Mouse (Mus musculus) heart, postnatal 36 days (tissue): ENCODE data around the gene Arhgef2. TPM values are rescaled to one million over a fixed set of nuclear protein-coding genes. Genes with fewer than 3 reads are reported as not detected.
A peak's percentile ranks its signal among the peaks of the same experiment; 100 is the strongest.

Experiments used
- DNase-seq, 2 experiments: peaks; one replicate each; pipeline ENCODE4 v3.0.0; 2021 to 2022
- intact Hi-C: fragments of 180-260 bp; cut with DNase I; formaldehyde crosslinking; loops from one replicate; pipeline ENCODE4 v1.15.1; 2025
- total RNA-seq, 2 experiments: library from RNA; stranded (reverse); gene quantifications; 2 replicates each; pipeline ENCODE4 v1.2.3; 2021

Gene Arhgef2
- total RNA-seq, 2 experiments from 2014 or later: 42.2 to 51.1 TPM

GRCm38 (mm10) chr3:88653516-88654370 is 48.0 kb downstream of the Arhgef2 start:
- no peak for DNase-seq
- intact Hi-C loops: no loop called here

GRCm38 (mm10) chr3:88654621-88655020 is 48.9 kb downstream of the Arhgef2 start:
- DNase-seq: peak in 1 of 2 experiments; percentile 14
- intact Hi-C loops: no loop called here

GRCm38 (mm10) chr3:88655619-88656018 is 49.9 kb downstream of the Arhgef2 start:
- intact Hi-C loops: no loop called here

GRCm38 (mm10) chr3:88658441-88659127 is 52.8 kb downstream of the Arhgef2 start:
- intact Hi-C loops: no loop called here
- no peak for DNase-seq

More at GRCm38 (mm10) chr3:88655619-88656018, 49.9 kb downstream of the Arhgef2 start:
- DNase-seq: no peak

- no peak for DNase-seq
- intact Hi-C loops: no loop called here
These were observed 54.0 kb downstream of the Arhgef2 start for GRCm38 (mm10) chr3:88659798-88660197.

- intact Hi-C loops: no loop called here
- no peak for DNase-seq
These were observed 58.3 kb downstream of the Arhgef2 start for GRCm38 (mm10) chr3:88664095-88664494.

- peak; percentile 77 to 80 for DNase-seq
- intact Hi-C loops: loop anchor here (5.0 kb wide), 2 partner anchors 40 to 60 kb away; partner anchors contain the start of gene Rit1
These were observed 71.6 kb downstream of the Arhgef2 start for GRCm38 (mm10) chr3:88677399-88677798.

GRCm38 (mm10) chr3:88683814-88684213 is 78.0 kb downstream of the Arhgef2 start:
- intact Hi-C loops: no loop called here
- DNase-seq: no peak

GRCm38 (mm10) chr3:88684236-88684979 is 78.6 kb downstream of the Arhgef2 start:
- DNase-seq: no peak
- intact Hi-C loops: no loop called here

- intact Hi-C loops: no loop called here
- DNase-seq: peak; percentile 94 to 96
These were observed 79.5 kb downstream of the Arhgef2 start, which contains the start of gene Khdc4 for GRCm38 (mm10) chr3:88684980-88685941. Gene Khdc4 (plus strand): TSS chr3:88685803.

GRCm38 (mm10) chr3:88685958-88686451 is 80.2 kb downstream of the Arhgef2 start:
- intact Hi-C loops: loop anchor here (2.0 kb wide), 2 partner anchors 31 to 79 kb away; partner anchors contain the start of gene Rit1

GRCm38 (mm10) chr3:88686734-88687611 is 81.2 kb downstream of the Arhgef2 start:
- no peak for DNase-seq
- intact Hi-C loops: loop anchor here (2.0 kb wide), 2 partner anchors 30 to 80 kb away; partner anchors contain the start of gene Rit1

More at GRCm38 (mm10) chr3:88685958-88686451, 80.2 kb downstream of the Arhgef2 start:
- no peak for DNase-seq

GRCm38 (mm10) chr3:88689079-88689478 is 83.3 kb downstream of the Arhgef2 start:
- no peak for DNase-seq
- intact Hi-C loops: no loop called here

- no peak for DNase-seq
- intact Hi-C loops: no loop called here
These were observed 89.8 kb downstream of the Arhgef2 start for GRCm38 (mm10) chr3:88695545-88695944.
